Mouse (Mus musculus) induced T-regulatory cell, adult 2 months (primary cell): ENCODE results near the gene Casq1.
"Not testable (repeated sequence)": the region's sequence is repeated elsewhere in the genome, so short reads cannot be mapped to it uniquely, and the experiment has no call there.

Source experiments
- DNase-seq: peaks from one replicate; pipeline ENCODE4 v3.0.0-alpha.2; 2012; ENCODE audit warnings: low read depth

Gene Casq1

GRCm38 (mm10) chr1:172219451-172220406, at the start of gene Casq1:
Gene Casq1 (minus strand): TSS chr1:172219868.
- no peak for DNase-seq

- no peak for DNase-seq
Observed at GRCm38 (mm10) chr1:172261477-172262078, 41.9 kb upstream of the Casq1 start, which contains the start of gene Igsf8. Gene Igsf8 (plus strand): TSS chr1:172261641.

- DNase-seq = no peak
Observed at GRCm38 (mm10) chr1:172258314-172258713, 38.6 kb upstream of the Casq1 start, which contains the start of gene Atp1a4. Gene Atp1a4 (minus strand): TSS chr1:172258414.

- peak; percentile 57 for DNase-seq
Observed at GRCm38 (mm10) chr1:172247679-172248078, 28.0 kb upstream of the Casq1 start.

DNA sequence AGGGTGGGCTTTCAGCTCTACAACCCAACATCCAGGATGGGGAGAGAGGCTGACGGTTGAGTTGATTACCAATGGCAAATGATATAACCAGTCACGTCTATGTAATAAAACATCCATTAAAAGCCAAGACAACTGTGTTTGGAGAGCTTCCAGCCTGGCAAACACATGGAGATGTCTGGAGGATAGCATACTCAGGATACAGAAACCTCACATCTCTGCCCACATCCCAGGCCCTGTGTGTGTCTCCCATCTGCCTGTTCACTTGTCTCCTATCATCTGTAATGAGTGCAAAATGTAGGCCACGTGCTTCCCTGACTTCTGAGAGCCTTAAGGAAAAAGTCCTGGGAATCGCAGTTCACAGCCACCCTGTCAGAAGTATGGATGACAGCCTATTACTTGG, 27.5 kb upstream of the Casq1 start:
- DNase-seq = no peak

- DNase-seq = not testable (repeated sequence)
Observed at GRCm38 (mm10) chr1:172244645-172245044, 25.0 kb upstream of the Casq1 start.

DNA sequence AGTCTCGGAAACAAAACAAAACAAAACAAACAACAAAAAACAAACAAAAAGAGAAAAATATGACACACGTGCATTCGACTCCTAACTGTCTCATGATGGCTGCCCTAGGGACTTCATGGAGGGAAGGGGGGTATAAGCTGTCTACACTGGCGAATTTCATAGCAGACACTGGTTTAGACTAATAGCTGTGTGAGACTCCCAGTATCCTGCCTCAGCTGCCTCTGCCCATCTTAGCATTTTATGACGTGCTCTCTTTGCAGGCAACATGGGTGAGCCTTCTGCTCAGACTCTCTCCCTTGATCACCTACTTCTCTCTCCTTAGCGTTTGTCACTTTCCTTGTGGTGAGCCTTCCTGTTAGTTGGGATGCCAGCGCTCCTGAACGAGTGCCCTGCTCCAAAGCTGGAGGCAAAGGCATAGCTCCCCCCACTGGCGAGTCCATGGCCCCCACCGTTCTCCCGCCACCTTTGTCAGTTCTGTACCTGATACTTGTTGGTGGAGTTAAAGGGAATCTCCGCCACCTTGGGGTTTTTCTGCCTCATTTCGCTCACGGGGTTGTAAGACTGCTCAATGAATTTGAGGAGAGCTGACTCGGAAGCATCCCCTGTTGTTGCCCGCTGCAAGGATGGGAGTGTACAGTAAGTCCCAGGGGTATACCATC, 24.0 kb upstream of the Casq1 start:
- DNase-seq = no peak

DNA sequence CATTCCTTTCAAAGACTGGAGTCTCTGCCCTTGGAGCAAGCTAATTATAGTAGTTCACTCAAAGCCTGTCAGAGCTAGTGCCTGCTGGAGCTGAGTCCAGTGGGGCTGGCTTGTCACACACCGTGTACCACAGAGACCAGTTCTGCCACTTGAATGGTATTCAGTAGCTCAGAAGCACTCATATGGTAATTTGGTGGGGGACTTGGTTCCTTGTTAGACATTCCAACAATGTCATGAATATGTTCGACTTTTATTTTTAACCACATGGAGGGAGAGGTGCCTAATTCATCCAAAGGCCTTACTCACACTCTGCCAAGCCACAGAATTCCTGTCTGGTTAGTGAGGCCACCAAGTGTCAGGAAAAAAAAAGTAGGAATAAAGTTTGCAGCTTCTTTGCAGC, 22.7 kb upstream of the Casq1 start:
- DNase-seq = no peak

DNA sequence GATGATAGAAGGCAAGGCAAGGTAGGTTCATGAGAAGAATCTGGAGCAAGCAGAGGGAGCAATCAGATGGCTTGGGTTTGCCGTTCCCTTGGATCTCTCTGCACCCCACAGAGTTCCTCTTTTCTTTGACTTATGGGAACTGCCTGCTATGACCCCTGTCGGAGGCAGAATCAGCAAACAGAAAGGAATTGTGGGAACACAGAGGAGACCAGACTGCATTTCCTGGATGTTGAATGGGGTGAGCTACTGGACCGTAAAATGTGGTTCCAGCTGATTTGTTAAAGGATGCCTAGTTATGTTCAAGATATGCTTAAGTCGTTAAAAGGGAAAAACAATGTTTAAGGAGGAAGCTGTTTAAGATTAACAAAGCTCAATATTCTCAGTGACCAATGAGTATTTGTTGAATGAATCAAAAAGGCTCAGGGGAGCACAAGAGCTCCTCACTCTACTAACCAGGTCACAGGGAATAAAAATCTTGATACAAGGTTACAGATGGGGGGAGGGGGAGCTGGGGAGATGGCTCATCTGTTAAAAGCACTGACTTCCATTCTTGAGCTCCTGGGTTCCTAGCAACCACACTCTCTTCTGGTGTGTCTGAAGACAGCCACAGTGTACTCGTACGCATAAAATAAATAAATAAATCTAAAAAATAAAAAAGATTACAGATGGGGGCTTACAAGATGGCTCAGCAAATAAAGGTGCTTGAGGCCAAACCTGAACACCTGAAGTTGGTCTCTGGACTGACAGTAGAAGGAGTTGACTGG, 21.5 kb upstream of the Casq1 start:
- no peak for DNase-seq

GRCm38 (mm10) chr1:172229215-172229614, 9.5 kb upstream of the Casq1 start:
- no peak for DNase-seq

DNA sequence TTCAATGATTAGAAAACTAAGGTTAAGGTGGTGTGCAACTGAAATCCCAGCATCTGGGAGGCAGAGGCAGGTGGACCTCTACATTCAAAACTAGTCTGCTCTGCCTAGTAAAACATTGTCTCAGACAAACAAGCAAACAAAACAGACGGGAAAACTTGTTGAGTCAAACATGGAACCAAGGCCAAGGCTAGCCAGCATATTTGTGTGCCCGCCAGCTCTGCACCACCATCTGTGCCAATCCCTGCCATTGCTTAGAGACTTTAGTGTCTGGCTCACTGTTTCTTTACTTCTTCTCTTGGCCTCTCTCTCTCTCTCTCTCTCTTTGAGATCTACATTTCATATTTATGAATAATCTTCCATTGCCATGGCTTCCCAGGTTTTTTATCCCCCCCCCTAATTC, 8.5 kb upstream of the Casq1 start:
- DNase-seq = no peak

DNA sequence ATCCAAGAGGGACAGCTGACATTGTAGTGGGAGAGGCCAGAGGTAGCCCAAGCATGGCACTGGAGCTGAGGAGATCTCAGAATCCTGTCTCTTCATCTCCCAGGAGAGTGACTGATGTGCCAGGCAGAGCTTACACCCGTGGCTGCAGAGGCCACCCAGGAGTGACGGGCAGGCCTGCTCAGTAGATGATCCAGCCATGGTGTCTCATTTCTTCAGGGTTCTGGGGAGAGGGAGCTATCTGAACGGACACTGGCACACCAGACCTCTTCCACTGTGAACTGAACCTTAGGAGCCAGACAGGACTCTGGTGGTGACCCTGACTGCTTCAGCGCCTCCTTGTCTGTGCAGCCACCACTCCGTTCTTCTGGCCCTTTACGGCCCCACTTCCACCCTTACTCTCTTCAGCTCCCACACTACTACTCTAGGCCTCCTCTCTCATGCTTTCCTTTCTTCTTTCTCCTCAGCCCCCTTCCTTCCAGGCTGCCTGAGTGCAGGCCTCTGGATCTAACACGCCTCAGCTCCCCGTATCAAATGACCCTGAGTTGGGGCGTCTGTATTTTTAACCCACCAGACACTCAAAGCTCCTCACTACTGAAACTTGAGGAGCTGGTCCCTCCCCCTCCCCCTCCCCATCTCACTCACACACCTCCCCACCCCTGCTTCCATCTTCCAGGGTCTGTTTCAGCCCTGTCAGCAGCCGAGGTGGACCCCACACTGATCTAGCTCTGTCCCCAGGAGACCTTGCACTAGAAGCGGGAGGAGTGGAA, 1.8 kb upstream of the Casq1 start:
- no peak for DNase-seq

GRCm38 (mm10) chr1:172220414-172220813, 746 bp upstream of the Casq1 start:
- DNase-seq = no peak

- DNase-seq = no peak
Observed at GRCm38 (mm10) chr1:172218164-172218910, 1.3 kb downstream of the Casq1 start.

- DNase-seq = peak; percentile 93
Observed at GRCm38 (mm10) chr1:172217148-172217547, 2.5 kb downstream of the Casq1 start.

- DNase-seq = no peak
Observed at GRCm38 (mm10) chr1:172214748-172215147, 4.9 kb downstream of the Casq1 start.

DNA sequence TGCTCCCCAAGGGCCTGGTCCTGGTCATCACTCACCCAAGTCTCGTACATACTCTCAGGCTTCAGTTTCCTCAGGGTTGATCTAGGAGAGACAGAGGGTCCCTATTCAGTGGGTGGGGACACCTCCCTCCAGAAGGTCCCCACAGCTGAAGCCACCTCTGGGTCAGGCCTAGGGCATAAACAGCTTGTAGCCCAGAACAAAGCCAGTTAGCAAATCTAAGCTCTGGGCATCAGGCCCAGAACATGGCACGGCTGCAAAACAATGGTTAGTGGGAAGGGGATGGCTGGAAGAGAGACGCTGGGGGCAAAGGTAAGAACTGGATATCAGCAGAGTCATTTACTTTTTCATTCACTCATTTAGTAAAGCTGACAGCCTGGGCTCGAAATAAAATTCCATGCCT, 5.9 kb downstream of the Casq1 start:
- DNase-seq = no peak

- DNase-seq = no peak
Observed at GRCm38 (mm10) chr1:172212776-172213175, 6.9 kb downstream of the Casq1 start.

DNA sequence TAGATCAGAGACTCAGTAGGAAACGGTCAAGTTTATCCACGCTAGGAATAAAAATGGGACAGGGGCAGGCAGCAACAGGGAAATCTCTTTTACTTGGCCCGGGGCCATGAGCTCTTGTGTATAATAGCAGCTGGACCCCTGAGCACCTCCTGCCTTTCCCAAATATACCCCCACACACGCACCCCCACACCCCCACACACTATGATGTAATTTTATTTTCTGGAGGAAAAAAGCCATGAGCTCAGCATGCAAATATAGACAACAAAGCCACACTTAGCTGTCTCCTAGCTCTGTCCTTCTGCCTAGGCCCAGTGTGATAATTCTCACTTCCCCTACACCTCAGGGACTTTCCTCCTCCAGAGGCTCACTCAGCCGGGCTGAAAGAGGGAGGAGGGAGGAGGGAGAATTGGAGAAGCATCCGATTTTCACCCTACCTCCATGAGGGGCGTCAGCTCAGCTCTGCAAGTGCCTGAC, 12.5 kb downstream of the Casq1 start:
- peak; percentile 29 for DNase-seq
